Mouse (Mus musculus) megakaryocyte, adult 5-6 weeks (primary cell): ENCODE data around the gene Ube2cbp. TPM values are rescaled to one million over a fixed set of nuclear protein-coding genes. Genes with fewer than 3 reads are reported as not detected.
A peak's percentile ranks its signal among the peaks of the same experiment; 100 is the strongest.

Experiments
- ATAC-seq: 2 replicates; pipeline ENCODE4 v1.8.0; 2016; ENCODE audit warnings: mild to moderate bottlenecking, inconsistent platforms; ENCODE audit not compliant: poor library complexity, severe bottlenecking
- total RNA-seq, 2 experiments: library from RNA; stranded (forward) in 1 of 2; stranded (reverse) in 1 of 2; fragments of 153-499, 151-499 nt in 1 of 2; fragments of 221-1000, 200-1000 nt in 1 of 2; gene quantifications; 2 replicates each; pipeline versions ENCODE4 v1.2.3 to v1.2.4; 2015 to 2017

Ube2cbp gene
- total RNA-seq, 2 experiments from 2014 or later, result 0.47 to 0.92 TPM

DNA sequence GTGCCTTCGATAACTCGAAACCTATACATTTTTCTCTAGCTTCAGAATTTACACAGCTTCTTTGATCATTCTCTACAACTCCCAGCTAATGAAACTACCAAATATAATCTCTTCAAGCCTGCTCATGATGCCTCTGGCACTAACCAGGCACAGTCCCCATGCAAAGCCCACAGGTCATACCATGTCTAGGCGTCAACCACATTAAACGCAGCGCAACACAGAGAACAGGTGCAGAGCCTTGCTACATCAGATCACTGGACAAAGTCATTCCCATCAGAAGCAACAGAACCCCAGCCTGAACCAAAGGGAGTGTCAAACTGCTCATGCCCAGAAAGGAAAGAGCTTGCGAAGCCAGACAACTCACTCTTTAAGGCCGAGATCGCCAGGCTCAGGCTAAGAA lies 28.1 kb downstream of the Ube2cbp start:
- ATAC-seq, result no peak

DNA sequence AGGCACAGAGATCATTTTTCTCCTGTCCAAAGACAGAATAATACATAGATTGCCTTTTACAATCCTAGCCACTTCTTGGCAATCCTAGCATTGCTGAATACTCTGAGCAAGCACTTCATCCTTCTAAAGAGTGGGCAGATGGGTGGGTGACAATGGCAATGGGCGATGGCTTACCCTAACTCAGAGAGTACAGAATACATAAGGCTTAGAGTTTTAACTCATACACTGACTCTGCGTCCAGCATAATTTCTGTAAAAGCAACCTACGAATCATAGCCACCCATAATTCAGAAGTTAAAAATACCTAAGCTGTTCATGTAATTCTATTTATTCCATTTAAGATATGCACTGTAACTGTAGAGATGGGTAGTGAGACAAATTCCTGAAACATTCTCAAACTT lies 29.2 kb downstream of the Ube2cbp start:
- ATAC-seq, result no peak

DNA sequence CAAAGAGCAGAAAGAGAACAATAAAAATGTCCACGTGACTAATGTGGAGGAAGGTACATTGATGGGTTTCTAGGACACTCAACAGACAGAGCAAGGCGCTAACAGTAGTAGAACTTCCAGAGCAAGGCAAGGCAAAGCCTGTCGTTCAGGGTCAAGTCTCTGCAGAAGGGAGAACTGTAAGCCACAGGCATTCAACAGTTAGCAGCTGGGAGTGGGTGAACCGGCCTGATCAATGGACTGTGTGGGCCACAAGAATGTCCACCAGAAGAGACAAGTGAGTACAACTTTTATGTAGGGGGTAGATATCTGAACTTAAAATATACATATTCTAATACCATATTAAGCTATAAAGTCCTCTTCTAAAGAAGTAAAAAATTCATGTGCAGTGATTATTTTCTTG lies 41.4 kb downstream of the Ube2cbp start:
- no peak for ATAC-seq

DNA sequence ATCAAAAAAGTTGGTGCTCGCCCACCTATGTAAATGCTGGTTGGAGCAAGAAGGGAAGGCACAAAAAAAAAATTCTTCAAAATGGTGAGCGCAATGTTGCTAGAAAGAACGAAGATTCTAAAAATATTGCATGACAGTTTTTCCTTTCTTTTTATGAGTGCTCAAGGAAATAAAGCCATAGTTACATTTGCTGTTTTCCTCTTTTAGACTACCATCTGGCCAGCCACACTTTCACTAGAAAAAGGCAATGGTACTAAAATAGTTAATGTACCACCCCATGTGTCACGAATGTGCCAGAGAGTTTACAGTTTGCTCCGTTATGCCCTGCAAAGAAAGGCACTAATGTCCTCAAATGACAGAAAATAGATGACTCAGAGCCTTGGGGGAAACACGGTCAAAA lies 45.4 kb downstream of the Ube2cbp start:
- ATAC-seq, result no peak

DNA sequence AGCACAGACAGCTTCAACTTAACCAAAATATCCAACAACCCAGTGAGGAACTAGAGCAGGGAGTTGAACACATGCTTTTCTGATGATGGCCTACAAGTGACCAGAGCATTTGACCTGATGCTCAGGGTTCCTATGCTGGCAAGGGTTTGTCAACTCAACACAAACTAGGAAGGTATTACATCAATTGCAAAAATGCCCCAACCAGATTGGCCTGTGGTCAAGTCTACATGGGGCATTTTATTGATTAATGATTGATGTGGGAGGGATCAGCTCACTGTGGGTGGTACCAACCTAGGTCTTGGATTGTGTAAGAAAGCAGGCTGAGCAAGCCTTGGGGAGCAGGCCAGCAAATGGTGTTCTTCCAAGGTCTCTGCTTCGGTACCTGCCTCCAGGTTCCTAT lies 46.8 kb downstream of the Ube2cbp start:
- no peak for ATAC-seq

DNA sequence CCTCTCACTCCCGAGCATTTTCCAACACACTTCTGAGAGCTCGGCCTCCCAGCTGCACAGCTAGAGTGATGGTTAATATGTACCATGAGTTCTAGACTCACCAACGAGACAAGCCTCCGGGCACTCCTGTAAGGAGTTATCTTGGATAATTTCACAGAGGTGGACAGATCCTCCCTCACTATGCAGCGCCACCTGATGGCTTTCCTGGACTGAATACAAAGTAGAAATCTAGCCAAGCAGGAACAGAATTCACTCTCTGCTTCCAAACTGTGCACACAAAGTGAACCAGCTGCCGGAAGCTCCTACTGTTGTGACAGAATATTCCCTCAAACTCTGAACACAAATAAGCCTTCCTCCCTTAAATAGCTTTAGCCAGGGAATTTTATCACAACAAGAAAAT lies 69.0 kb downstream of the Ube2cbp start:
- ATAC-seq, result no peak

DNA sequence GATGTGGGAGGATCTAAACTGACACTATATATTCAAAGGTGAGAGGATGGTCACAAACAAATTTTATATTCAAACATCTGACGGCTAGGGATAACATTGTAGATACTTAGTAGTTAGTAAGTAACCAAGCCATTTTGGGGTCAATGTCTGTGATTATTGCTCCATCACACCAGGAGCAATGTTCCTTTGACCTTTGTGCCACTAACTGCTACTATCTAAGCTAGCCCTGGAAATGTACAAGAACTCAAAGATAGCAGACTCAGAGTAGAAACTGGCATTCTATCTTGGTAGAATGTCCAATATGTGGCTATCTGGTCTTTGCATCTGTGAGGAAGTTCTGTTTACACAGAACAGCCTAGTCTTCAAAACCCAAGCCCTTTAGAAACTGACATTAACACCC lies 69.7 kb downstream of the Ube2cbp start:
- ATAC-seq, result no peak

DNA sequence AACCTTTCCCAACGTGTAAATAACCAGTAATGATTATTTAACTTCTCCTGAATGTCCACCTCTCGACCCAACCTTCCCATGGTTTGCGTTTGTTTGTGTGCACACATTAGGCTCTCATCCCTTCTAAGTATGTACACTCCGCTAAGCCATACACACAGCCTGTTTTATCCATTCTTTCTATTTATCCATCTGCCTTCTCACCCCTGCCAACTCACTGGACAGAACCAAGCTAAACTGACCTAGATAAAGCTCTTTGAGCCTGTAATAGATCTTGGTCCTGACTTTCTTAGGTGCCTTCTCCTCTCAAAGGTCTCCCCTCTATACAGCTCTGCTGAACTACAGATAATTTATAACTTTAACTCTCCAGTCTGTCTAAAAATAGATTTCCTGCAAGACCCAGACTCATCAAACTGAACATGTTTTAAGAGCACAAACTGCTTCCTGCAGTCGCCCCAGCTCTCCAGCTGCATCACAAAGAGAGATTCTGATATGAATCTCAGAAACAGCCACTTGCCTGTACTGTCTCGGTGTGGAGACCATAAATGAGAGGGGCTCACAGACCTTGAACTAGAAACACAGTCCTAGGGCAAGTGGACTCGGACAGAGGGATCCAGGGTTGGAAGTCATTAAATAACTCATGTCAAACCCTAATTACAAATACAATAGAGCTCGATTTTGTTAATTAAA lies 71.0 kb downstream of the Ube2cbp start:
- ATAC-seq, result no peak

DNA sequence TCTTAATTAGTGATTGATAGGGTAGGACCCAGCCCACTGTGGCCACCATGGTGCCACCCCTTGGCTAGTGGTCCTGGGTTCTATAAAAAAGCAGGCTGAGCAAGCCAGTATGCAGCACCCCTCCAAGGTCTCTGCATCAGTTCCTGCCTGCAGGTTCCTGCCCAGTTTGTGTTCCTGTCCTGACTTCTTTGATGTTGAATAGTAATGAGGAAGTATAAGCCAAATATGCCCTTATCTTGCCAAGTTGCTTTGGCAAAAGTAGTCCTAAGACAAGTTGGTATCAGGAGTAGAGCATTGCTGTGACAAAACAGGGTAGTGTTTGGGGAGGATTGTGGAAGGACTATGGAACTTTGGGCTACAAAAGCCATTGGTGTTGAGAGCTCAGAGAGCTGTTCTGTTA lies 73.3 kb downstream of the Ube2cbp start:
- ATAC-seq, result no peak

DNA sequence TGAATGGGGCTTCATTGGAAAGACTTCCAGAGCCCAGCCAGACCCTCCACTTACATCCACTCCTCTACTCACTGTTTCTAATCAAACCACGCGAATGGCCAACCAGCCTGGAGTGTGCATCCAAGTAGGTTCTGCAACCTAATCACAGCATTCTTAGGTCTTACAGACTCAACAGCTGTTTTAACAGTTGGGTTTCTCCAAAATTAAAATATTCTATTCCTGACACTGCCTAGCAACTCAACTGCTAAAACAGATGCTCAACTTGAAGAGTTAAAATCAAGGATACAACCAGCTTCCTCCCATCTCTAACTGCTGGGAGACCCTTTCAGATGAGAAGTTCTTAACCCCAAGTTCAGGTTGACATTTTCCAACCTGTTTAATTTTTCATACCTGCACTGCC lies 74.0 kb downstream of the Ube2cbp start:
- no peak for ATAC-seq

DNA sequence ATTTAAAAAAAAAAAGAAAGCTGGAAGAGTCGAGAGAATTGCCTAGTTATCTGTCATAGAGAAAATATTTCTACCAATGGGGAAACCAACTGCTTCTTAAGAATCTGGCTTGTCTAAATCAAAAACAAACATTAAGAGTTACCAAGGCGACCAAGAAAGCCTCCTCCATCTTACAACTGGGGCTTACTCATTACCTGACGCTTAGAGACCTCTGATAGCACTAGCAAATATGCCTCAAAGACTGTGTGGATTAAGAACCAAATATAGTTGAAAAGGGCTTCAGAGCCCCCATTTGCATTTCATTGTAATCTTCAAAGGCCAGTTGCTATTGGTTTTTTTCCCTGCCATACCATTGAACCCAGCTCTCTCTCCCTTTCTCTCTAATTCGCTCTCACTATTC lies 76.2 kb downstream of the Ube2cbp start:
- no peak for ATAC-seq

DNA sequence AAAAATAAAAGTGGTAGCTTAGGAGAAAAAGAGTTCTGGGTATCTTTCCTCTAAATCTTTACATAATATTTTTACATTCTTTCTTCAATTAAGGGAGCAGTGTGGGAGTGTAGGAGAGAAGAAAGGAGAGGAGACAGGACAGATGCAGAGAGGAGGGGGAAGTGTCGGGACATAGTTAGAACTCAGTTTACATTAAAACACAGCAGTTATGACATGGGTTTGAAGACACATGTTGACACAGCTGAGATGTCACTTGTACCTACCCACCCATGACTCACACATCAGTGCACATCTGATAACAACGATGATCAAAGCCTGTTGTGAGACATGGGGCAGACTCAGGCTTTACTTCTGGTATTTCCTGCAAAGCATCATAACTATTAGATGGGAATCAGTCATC lies 87.8 kb downstream of the Ube2cbp start:
- ATAC-seq, result no peak

DNA sequence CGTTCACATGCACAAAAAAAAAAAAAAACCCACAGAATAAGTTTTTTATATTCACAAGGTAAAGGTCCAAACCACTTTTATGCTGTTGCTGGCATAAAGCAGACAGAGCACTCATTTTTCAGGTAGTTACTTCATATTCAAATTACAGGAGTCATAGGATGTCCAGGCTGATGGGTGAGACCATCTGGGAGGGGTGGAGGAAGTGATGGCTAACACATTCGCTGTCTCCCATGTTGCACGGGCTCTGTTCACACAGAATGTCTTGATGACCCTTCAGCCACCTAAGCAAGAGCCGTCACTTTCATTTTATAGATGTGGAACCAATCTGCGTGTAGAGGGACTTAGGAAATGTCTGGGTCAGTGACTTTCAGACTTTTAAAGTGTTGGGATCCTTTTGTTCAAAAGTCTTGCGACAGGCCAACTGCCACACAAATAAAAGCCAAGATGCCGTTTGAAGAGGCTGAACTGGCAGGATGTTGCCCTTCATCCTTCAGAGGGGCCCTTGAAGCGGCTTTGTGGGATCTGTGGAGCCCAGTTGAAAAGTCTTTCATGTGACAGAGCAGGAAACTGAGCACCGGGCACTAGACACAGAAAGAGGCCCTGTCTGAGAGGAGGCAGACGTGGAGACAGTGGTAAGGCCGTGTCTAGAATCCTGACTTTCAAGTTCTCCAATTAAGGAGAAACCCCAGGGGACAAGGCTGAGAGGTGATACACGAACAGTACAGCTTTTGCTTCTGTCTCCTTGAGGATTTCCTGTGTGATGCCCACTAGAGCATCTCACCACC lies 91.8 kb downstream of the Ube2cbp start:
- peak; percentile 25; the same call in 1 of the 2 replicates for ATAC-seq

DNA sequence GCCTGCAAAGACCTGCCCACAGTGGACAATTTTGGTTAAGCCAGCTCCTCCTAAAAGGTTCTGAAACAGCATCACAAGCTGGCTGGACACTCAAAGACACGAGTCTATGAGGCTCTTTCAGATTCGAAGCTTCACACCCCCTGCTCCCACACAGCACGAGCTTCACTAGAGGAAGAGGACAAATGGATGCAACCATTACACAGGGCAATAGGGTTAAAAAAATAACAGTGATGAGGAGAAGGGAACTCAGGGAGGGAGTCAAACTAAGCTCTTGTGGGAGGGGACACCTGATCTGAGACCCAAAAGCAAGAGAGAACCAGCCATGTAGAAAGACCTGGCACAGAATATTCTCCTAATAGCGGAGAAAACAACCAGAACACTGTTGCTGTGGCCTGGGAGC lies 95.5 kb downstream of the Ube2cbp start:
- no peak for ATAC-seq

DNA sequence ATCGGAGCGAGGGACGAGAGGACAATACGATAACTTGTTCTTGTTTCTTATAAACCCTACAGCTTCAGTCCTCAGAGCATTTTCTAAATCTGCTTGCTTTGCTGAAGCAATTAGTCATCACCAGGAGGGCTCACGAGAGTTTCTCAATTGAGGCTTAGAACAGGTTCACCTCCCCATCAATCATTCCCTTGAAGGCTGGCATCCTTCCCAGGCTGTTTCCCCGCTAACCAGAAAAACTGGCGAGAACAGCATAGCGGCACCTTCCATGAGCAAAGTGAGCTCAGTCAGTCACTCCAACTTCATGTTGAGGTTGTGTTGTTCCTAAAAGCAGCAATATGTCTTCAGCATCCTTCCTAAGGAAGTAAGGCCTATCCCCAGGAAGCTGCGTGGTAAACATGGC lies 104.2 kb downstream of the Ube2cbp start:
- ATAC-seq, result no peak

DNA sequence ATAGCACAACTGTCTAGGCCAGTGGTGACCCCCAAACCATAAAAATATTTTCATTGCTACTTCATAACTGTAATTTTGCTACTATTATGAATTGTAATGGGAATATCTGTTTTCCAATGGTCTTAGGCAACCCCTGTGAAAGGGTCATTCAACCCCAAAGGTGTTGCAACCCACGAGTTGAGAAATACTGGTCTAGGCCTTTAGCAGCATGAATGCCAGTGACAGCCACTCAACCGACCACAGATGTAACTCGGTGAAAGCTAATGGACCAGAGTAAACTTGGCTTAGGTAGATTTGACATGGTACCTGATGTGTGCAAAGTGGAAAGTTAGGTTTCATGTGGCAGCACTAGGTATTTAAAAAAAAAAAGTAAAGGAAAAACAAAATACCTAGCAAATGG lies 108.9 kb downstream of the Ube2cbp start:
- 0 out of 2 replicates have a peak, but pooled peaks have one; percentile 40 for ATAC-seq

DNA sequence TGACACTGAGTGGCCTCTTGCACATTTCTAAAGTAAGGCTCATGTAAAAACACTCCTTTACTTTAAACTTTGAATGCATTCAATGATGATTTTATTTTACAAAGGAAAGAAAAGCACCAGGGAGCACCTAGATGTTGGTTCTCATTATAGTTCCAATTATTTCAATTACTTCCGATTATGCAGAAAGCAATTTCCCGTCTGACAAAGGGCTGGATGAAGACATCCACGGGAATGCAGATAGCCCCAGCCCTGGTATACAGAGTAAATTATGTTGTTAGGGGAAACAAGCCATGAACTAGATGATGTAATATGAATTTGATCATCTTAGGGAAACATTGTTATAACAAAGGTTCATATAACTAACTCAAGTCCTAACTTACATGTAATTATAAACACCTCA lies 113.3 kb downstream of the Ube2cbp start:
- no peak for ATAC-seq

DNA sequence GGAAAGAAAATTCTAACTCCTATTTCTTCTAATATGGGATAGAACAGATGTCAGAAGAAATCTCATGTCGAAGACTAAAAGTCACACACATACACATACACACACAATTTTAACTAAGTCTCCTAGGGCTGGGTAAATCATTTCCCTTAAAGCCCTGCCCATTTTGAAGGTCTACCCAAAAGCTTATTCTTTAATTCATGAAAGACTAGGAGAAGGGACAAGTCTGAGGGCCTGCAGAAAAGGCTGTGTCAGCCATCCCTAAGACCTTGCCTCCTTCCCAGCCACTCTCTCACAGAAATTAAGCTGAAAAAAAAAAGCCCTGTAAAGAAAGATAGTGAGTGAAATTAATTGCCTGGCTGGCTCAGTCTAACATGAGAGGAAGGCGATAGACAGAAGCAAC lies 128.0 kb downstream of the Ube2cbp start:
- ATAC-seq, result no peak

DNA sequence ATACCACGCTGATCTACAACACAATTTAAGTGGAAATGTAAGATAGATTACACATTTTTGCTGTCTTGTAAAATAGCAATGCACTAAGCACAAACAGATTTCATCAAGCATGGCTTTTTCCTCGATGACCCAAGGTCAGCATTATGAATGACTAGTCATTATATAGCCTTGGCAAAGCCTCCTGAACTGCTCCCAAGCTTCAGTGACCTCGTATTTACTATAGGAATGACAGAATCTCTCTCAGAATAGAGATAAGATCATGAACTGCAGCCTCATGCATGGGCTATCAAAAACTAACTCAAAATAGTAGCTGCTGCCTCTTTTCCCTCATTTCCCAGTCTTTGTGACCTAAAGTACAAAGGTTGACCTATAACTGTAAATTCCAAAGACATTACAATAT lies 128.4 kb downstream of the Ube2cbp start:
- ATAC-seq, result no peak

DNA sequence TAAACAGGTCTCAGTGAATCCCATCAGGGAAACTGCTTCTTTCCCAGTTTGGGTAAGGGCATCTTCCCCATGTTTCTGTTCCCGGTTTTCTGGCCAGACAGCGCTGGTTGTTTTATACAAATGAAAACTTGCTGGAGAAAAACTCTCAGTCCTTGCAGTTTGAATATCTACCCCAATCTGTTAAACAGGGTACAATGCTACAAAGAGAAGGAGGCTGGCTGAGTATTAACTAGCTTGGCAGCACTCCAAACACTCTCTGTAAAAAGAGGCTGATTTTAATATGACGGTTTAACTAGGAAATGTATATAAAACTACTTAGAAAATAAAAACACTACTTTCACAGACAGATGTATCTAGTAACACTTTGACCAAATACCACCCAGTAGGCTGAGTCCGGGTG lies 129.2 kb downstream of the Ube2cbp start:
- no peak for ATAC-seq

DNA sequence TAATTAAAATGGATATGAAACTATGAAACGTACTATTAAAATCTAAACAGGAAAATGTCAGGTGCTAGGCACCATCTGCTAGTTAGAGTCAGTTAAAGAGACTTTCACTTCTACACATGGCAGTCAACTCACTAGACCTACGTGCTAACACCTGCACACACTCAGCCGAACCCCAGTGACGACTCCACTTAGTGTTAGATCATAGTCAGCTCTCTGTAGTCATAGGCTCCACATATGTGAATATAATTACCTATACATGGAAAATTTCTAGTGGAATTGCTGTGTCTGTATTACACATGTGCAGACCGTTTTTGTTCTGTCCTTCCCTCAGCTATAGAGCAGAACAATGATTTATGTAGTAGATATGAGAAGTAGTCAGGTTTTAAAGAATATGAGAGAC lies 130.4 kb downstream of the Ube2cbp start:
- ATAC-seq, result no peak

DNA sequence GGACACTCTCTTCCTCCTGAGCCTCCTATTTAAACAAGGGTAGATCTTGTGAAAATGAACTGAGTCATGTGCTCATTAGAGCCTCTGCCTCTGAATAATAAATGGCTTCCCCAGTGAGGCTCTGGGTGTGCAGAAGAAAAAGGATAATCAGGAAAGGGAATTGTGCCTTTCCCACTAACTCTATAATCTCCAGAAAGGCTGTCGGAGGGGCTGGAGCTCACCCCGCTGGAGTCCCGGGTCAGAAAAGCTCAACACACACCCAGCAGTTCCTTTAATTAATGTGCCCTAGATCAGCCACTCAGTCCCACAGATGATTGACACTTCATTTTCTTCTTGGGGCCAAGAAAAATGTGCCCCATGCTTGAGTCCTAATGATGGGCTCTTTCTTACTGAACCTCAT lies 134.2 kb downstream of the Ube2cbp start:
- no peak for ATAC-seq

DNA sequence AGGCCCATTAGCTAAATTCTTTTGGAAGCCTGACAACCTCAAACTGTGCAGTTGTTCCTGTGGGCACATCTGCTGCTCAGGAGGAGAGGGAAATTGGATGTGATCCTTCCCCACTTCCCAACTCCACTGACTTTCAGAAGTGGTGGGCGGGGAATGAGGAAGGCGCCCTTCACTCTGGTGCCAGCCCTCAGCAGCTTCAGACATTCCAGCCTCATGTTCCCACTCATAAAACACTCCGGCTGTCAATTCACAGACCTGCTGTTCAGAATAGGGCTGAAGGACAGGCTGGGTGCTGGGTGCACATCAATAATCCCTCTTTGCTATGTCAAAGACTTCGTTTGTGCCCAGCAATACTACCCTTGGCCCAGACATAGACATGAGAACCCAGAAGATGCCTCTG lies 136.5 kb downstream of the Ube2cbp start:
- ATAC-seq, result no peak
